Comparison of ENCODE assay signal across 26 mouse cellular contexts in genomic region chr14:60209166-60209565, GRCm38 (mm10). TPM values are rescaled to one million over a fixed set of nuclear protein-coding genes. Genes with fewer than 3 reads are reported as not detected.
DNase-seq lines count a peak whose midpoint lies in the region; ATAC-seq and TF ChIP-seq lines count a peak whose summit lies in the region.
"Had no signal": no experiment of that assay in that cellular context is flagged by ENCODE, and none has a peak within 500 bp of the region (broad histone marks: within the 10 kb centered on the region; RNA-seq: fewer than 3 reads in every experiment).

No protein-coding gene starts in this region.

- no peaks in the 10 kb centered on the region for H3K4me1 ChIP-seq in intestine, postnatal 0 days (replicated peaks; ENCODE audit: control insufficient read depth, insufficient read depth, low read length)
- no peaks in the 10 kb centered on the region for H3K4me1 ChIP-seq in intestine, embryonic 16.5 days (ENCODE audit: control insufficient read depth, insufficient read depth, low read length)
- no peaks in the 10 kb centered on the region for H3K4me1 ChIP-seq in lung, adult 2 months (ENCODE audit: control insufficient read depth, insufficient read depth, low read length)
- H3K4me1 ChIP-seq in stomach, embryonic 16.5 days (ENCODE audit: control insufficient read depth, insufficient read depth, low read length): peaks cover 6% of the 10 kb centered on the region; the same call in 1 of the 2 replicates
- H3K4me1 ChIP-seq in stomach, postnatal 0 days (replicated peaks; ENCODE audit: control insufficient read depth, insufficient read depth): no peaks in the 10 kb centered on the region
- H3K4me1 ChIP-seq in forebrain, embryonic 11.5 days (replicated peaks; ENCODE audit: control insufficient read depth, insufficient read depth, low read length): 0 out of 2 replicates have a peak, but pooled peaks cover 2% of the 10 kb centered on the region
- H3K4me1 ChIP-seq: embryonic facial prominence, embryonic 13.5 days; embryonic facial prominence, embryonic 15.5 days had no signal

- H3K36me3 ChIP-seq in intestine, postnatal 0 days (ENCODE audit: control insufficient read depth, insufficient read depth): no peaks in the 10 kb centered on the region
- no peaks in the 10 kb centered on the region for H3K36me3 ChIP-seq in intestine, embryonic 16.5 days (ENCODE audit: control insufficient read depth, insufficient read depth, low read length)
- H3K36me3 ChIP-seq in stomach, embryonic 16.5 days (ENCODE audit: control insufficient read depth, insufficient read depth, low read length): no peaks in the 10 kb centered on the region
- no peaks in the 10 kb centered on the region for H3K36me3 ChIP-seq in stomach, postnatal 0 days (ENCODE audit: control insufficient read depth, insufficient read depth, low read length)
- no peaks in the 10 kb centered on the region for H3K36me3 ChIP-seq in forebrain, embryonic 11.5 days (ENCODE audit: control insufficient read depth, insufficient read depth, low read length)
- H3K36me3 ChIP-seq: embryonic facial prominence, embryonic 13.5 days; embryonic facial prominence, embryonic 15.5 days; forebrain, embryonic 12.5 days had no signal

- no peaks in the 10 kb centered on the region for H3K27me3 ChIP-seq in intestine, postnatal 0 days (replicated peaks; ENCODE audit: control insufficient read depth, insufficient read depth, low read length)
- no peaks in the 10 kb centered on the region for H3K27me3 ChIP-seq in intestine, embryonic 16.5 days (replicated peaks; ENCODE audit: control insufficient read depth, insufficient read depth, low read length)
- H3K27me3 ChIP-seq in stomach, embryonic 16.5 days (ENCODE audit: control insufficient read depth, insufficient read depth, low read length): no peaks in the 10 kb centered on the region
- no peaks in the 10 kb centered on the region for H3K27me3 ChIP-seq in stomach, postnatal 0 days (ENCODE audit: control insufficient read depth, insufficient read depth, low read length)
- no peaks in the 10 kb centered on the region for H3K27me3 ChIP-seq in forebrain, embryonic 11.5 days (ENCODE audit: control insufficient read depth, insufficient read depth, low read length)
- H3K27me3 ChIP-seq: embryonic facial prominence, embryonic 13.5 days; embryonic facial prominence, embryonic 15.5 days; forebrain, embryonic 12.5 days had no signal

- peak; percentile 1 for DNase-seq in lung, postnatal 25 days (ENCODE audit: low spot score)
- no peak for DNase-seq in lung, adult 2 months
- peak; percentile 72 for DNase-seq in stomach, postnatal 0 days (ENCODE audit: low spot score)
- no peak for DNase-seq in forebrain, embryonic 11.5 days (ENCODE audit: low spot score)
- DNase-seq: adrenal gland, adult 2 months; adrenal gland, postnatal 10 days; adrenal gland, postnatal 25 days; cerebellum, adult 11 months; cerebellum, adult 18-20 months; cerebellum, adult 8-10 months; cerebellum, adult 9-11 months; cerebellum, postnatal 14 days; cerebellum, postnatal 36 days; embryo, embryonic 11 days had no signal

- TF ChIP-seq EP300 in stomach, postnatal 0 days (optimal IDR thresholded peaks at IDR 0.05): no peak

- 0 out of 2 replicates have a peak, but pooled peaks have one; percentile 8 for TF ChIP-seq CTCF in intestine, postnatal 0 days (IDR thresholded peaks at IDR 0.05; ENCODE audit: low read depth)
- no peak for TF ChIP-seq CTCF in lung, adult 2 months (IDR thresholded peaks at IDR 0.05; ENCODE audit: insufficient read depth, low read length)
- peak; percentile 46 for TF ChIP-seq CTCF in stomach, postnatal 0 days (IDR thresholded peaks at IDR 0.05; ENCODE audit: low read depth)

- H3K9ac ChIP-seq in intestine, postnatal 0 days (ENCODE audit: low read depth, low read length): no peak overlapping the region
- H3K9ac ChIP-seq in intestine, embryonic 16.5 days (ENCODE audit: low read depth, low read length): no peak overlapping the region
- H3K9ac ChIP-seq in stomach, embryonic 16.5 days (ENCODE audit: low read length): no peak overlapping the region
- no peak overlapping the region for H3K9ac ChIP-seq in stomach, postnatal 0 days (ENCODE audit: low read length)
- no peak overlapping the region for H3K9ac ChIP-seq in forebrain, embryonic 11.5 days (ENCODE audit: low read length)
- H3K9ac ChIP-seq: embryonic facial prominence, embryonic 13.5 days; embryonic facial prominence, embryonic 15.5 days; forebrain, embryonic 12.5 days had no signal

- no peak overlapping the region for H3K4me2 ChIP-seq in intestine, postnatal 0 days (replicated peaks; ENCODE audit: low read depth)
- no peak overlapping the region for H3K4me2 ChIP-seq in intestine, embryonic 16.5 days (ENCODE audit: low read depth, low read length)
- H3K4me2 ChIP-seq in stomach, embryonic 16.5 days (ENCODE audit: low read depth, low read length): no peak overlapping the region
- H3K4me2 ChIP-seq in stomach, postnatal 0 days (replicated peaks; ENCODE audit: low read depth): no peak overlapping the region
- H3K4me2 ChIP-seq in forebrain, embryonic 11.5 days (ENCODE audit: low read depth, low read length, severe bottlenecking): no peak overlapping the region
- H3K4me2 ChIP-seq: embryonic facial prominence, embryonic 13.5 days; embryonic facial prominence, embryonic 15.5 days; forebrain, embryonic 12.5 days had no signal

- H3K9me3 ChIP-seq in intestine, postnatal 0 days (ENCODE audit: control insufficient read depth): no peaks in the 10 kb centered on the region
- no peaks in the 10 kb centered on the region for H3K9me3 ChIP-seq in intestine, embryonic 16.5 days (ENCODE audit: control insufficient read depth, low read length)
- H3K9me3 ChIP-seq in stomach, embryonic 16.5 days (replicated peaks; ENCODE audit: control insufficient read depth, low read length): no peaks in the 10 kb centered on the region
- no peaks in the 10 kb centered on the region for H3K9me3 ChIP-seq in stomach, postnatal 0 days (ENCODE audit: control insufficient read depth, low read length)
- no peaks in the 10 kb centered on the region for H3K9me3 ChIP-seq in forebrain, embryonic 11.5 days (ENCODE audit: control insufficient read depth, low read length)
- H3K9me3 ChIP-seq: embryonic facial prominence, embryonic 13.5 days; embryonic facial prominence, embryonic 15.5 days; forebrain, embryonic 12.5 days had no signal

- H3K4me3 ChIP-seq in intestine, postnatal 0 days (ENCODE audit: low read depth, low read length): no peak overlapping the region
- no peak overlapping the region for H3K4me3 ChIP-seq in intestine, embryonic 16.5 days (ENCODE audit: low read length)
- H3K4me3 ChIP-seq in lung, adult 2 months (replicated peaks; ENCODE audit: extremely low read depth, low read depth, low read length): no peak overlapping the region
- H3K4me3 ChIP-seq in stomach, embryonic 16.5 days (replicated peaks; ENCODE audit: low read length): no peak overlapping the region
- no peak overlapping the region for H3K4me3 ChIP-seq in stomach, postnatal 0 days (ENCODE audit: low read depth, low read length)
- no peak overlapping the region for H3K4me3 ChIP-seq in forebrain, embryonic 11.5 days (ENCODE audit: low read depth, low read length)
- H3K4me3 ChIP-seq: embryonic facial prominence, embryonic 13.5 days; embryonic facial prominence, embryonic 15.5 days; erythroblast, embryonic 14.5 days; forebrain, embryonic 12.5 days had no signal

- H3K27ac ChIP-seq in intestine, postnatal 0 days (ENCODE audit: low read depth, low read length): no peak overlapping the region
- H3K27ac ChIP-seq in intestine, embryonic 16.5 days (ENCODE audit: low read length): no peak overlapping the region
- no peak overlapping the region for H3K27ac ChIP-seq in stomach, embryonic 16.5 days (ENCODE audit: low read length)
- peak overlapping the region; percentile 61; the same call in 1 of the 2 replicates for H3K27ac ChIP-seq in stomach, postnatal 0 days (replicated peaks)
- no peak overlapping the region for H3K27ac ChIP-seq in forebrain, embryonic 11.5 days (ENCODE audit: low read depth, low read length)
- H3K27ac ChIP-seq: embryonic facial prominence, embryonic 13.5 days; embryonic facial prominence, embryonic 15.5 days; forebrain, embryonic 12.5 days had no signal

- no peak for TF ChIP-seq POLR2A in lung, adult 2 months (IDR thresholded peaks at IDR 0.05; ENCODE audit: borderline replicate concordance, extremely low read depth, low read depth, low read length)

- ATAC-seq in intestine, postnatal 0 days: no peak
- no peak for ATAC-seq in intestine, embryonic 16.5 days
- ATAC-seq in stomach, embryonic 16.5 days (ENCODE audit: insufficient read depth, low FRiP score): peak; percentile 71; the same call in 1 of the 2 replicates
- ATAC-seq in stomach, postnatal 0 days (ENCODE audit: low FRiP score, low TSS enrichment): peak; percentile 90
- ATAC-seq in forebrain, embryonic 11.5 days (replicated peaks; ENCODE audit: low FRiP score): no peak
- ATAC-seq: forebrain, embryonic 14.5 days; forebrain, embryonic 16.5 days had no signal

- 66% methylated on average over 7 of the region's 7 CpGs for WGBS in intestine, postnatal 0 days
- 72% methylated on average over 7 of the region's 7 CpGs for WGBS in intestine, embryonic 16.5 days
- WGBS in lung, adult 2 months: 76% methylated on average over 7 of the region's 7 CpGs
- WGBS in stomach, embryonic 16.5 days: 65% methylated on average over 7 of the region's 7 CpGs
- 55% methylated on average over 7 of the region's 7 CpGs for WGBS in stomach, postnatal 0 days
- 96% methylated on average over 7 of the region's 7 CpGs for WGBS in forebrain, embryonic 11.5 days

RNA-seq across cellular contexts. Expression of gene Atp8a2, which starts 12.2 kb away (rescaled TPM):
- polyA plus RNA-seq in intestine, postnatal 0 days (2015; fragmentation: Nextera tagmentation; extraction: Ambion mirVana): 3.8 and 5.1 TPM in 2 replicates
- polyA plus RNA-seq in intestine, embryonic 16.5 days (2015; fragmentation: Nextera tagmentation; extraction: Ambion mirVana): 6.3 and 6.7 TPM in 2 replicates
- polyA plus RNA-seq in lung, adult 2 months (2012; rRNA removed): 0.31 and 0.98 TPM in 2 replicates
- polyA plus RNA-seq in stomach, embryonic 16.5 days (2015; fragmentation: Nextera tagmentation; extraction: Ambion mirVana): 5.2 and 5.4 TPM in 2 replicates
- polyA plus RNA-seq in stomach, postnatal 0 days (2015; fragmentation: Nextera tagmentation; extraction: Ambion mirVana): 6.3 and 7.0 TPM in 2 replicates
- 4.9 and 6.8 TPM in 2 replicates for polyA plus RNA-seq in forebrain, embryonic 11.5 days (2014; fragmentation: Nextera tagmentation; extraction: Ambion mirVana)

RNA-seq across cellular contexts. Expression of gene Nupl1, which starts 42.1 kb away (rescaled TPM):
- not detected in 2 replicates for polyA plus RNA-seq in intestine, postnatal 0 days (2015; fragmentation: Nextera tagmentation; extraction: Ambion mirVana)
- 0.09 and 0.11 TPM in 2 replicates for polyA plus RNA-seq in intestine, embryonic 16.5 days (2015; fragmentation: Nextera tagmentation; extraction: Ambion mirVana)
- 0.03 and 0.09 TPM in 2 replicates for polyA plus RNA-seq in lung, adult 2 months (2012; rRNA removed)
- 0.08 and 0.10 TPM in 2 replicates for polyA plus RNA-seq in stomach, embryonic 16.5 days (2015; fragmentation: Nextera tagmentation; extraction: Ambion mirVana)
- polyA plus RNA-seq in stomach, postnatal 0 days (2015; fragmentation: Nextera tagmentation; extraction: Ambion mirVana): 0.06 and 0.13 TPM in 2 replicates
- polyA plus RNA-seq in forebrain, embryonic 11.5 days (2014; fragmentation: Nextera tagmentation; extraction: Ambion mirVana): not detected in 2 replicates
- polyA plus RNA-seq: adrenal gland, adult 2 months; brain, embryonic 14.5 days; C2C12; embryonic facial prominence, embryonic 11.5 days; embryonic facial prominence, embryonic 13.5 days; embryonic facial prominence, embryonic 15.5 days; erythroblast, embryonic 14.5 days; forebrain, embryonic 14.5 days had no signal

RNA-seq across cellular contexts. Expression of gene Gm49336, which starts 42.1 kb away (rescaled TPM):
- polyA plus RNA-seq in intestine, postnatal 0 days (2015; fragmentation: Nextera tagmentation; extraction: Ambion mirVana): 16.6 and 17.4 TPM in 2 replicates
- polyA plus RNA-seq in intestine, embryonic 16.5 days (2015; fragmentation: Nextera tagmentation; extraction: Ambion mirVana): 38.9 and 39.1 TPM in 2 replicates
- polyA plus RNA-seq in lung, adult 2 months (2012; rRNA removed): 13.7 and 13.9 TPM in 2 replicates
- 49.1 and 50.5 TPM in 2 replicates for polyA plus RNA-seq in stomach, embryonic 16.5 days (2015; fragmentation: Nextera tagmentation; extraction: Ambion mirVana)
- polyA plus RNA-seq in stomach, postnatal 0 days (2015; fragmentation: Nextera tagmentation; extraction: Ambion mirVana): 25.8 and 25.9 TPM in 2 replicates
- polyA plus RNA-seq in forebrain, embryonic 11.5 days (2014; fragmentation: Nextera tagmentation; extraction: Ambion mirVana): 76.2 and 84.0 TPM in 2 replicates

RNA-seq across cellular contexts. Expression of gene Mtmr6, which starts 55.9 kb away (rescaled TPM):
- 16.9 and 17.8 TPM in 2 replicates for polyA plus RNA-seq in intestine, postnatal 0 days (2015; fragmentation: Nextera tagmentation; extraction: Ambion mirVana)
- polyA plus RNA-seq in intestine, embryonic 16.5 days (2015; fragmentation: Nextera tagmentation; extraction: Ambion mirVana): 25.0 and 25.3 TPM in 2 replicates
- 20.5 and 30.1 TPM in 2 replicates for polyA plus RNA-seq in lung, adult 2 months (2012; rRNA removed)
- polyA plus RNA-seq in stomach, embryonic 16.5 days (2015; fragmentation: Nextera tagmentation; extraction: Ambion mirVana): 40.9 and 46.5 TPM in 2 replicates
- polyA plus RNA-seq in stomach, postnatal 0 days (2015; fragmentation: Nextera tagmentation; extraction: Ambion mirVana): 31.4 and 31.6 TPM in 2 replicates
- 44.3 and 45.0 TPM in 2 replicates for polyA plus RNA-seq in forebrain, embryonic 11.5 days (2014; fragmentation: Nextera tagmentation; extraction: Ambion mirVana)

Comparison
In these comparisons a context has a peak if more than half of its experiments do, and no peak if none do; other contexts are left out.
1. DNase-seq: peak in lung, postnatal 25 days (single experiment) and stomach, postnatal 0 days (single experiment); none in lung, adult 2 months (single experiment) and forebrain, embryonic 11.5 days (single experiment).
2. ATAC-seq: peak in stomach, embryonic 16.5 days (single experiment) and stomach, postnatal 0 days (single experiment); none in intestine, postnatal 0 days (single experiment), intestine, embryonic 16.5 days (single experiment) and forebrain, embryonic 11.5 days (single experiment).